ENCODE assay signal across 22 mouse cellular contexts in genomic region chr19:53070870-53071269, GRCm38 (mm10). TPM values are rescaled to one million over a fixed set of nuclear protein-coding genes. Genes with fewer than 3 reads are reported as not detected.
DNase-seq lines count a peak whose midpoint lies in the region; ATAC-seq and TF ChIP-seq lines count a peak whose summit lies in the region.
"Had no signal": no experiment of that assay in that cellular context is flagged by ENCODE, and none has a peak within 500 bp of the region (broad histone marks: within the 10 kb centered on the region; RNA-seq: fewer than 3 reads in every experiment).

No protein-coding gene starts in this region.

- peak overlapping the region; percentile 66 for H3K27ac ChIP-seq in embryonic facial prominence, embryonic 12.5 days
- no peak overlapping the region for H3K27ac ChIP-seq in embryonic facial prominence, embryonic 10.5 days (replicated peaks)
- no peak overlapping the region for H3K27ac ChIP-seq in heart, embryonic 10.5 days
- peak overlapping the region; percentile 52; the same call in 1 of the 2 replicates for H3K27ac ChIP-seq in ES-Bruce4 (ENCODE audit: insufficient read depth, low read length)
- H3K27ac ChIP-seq in heart, embryonic 14.5 days (replicated peaks in 1 of 2; ENCODE audit: control insufficient read depth in 1 of 2, insufficient read depth in 1 of 2, low read depth in 2 of 2, low read length in 2 of 2) = peak overlapping the region in 1 of 2 experiments; percentile 42; a peak in 2 of 4 replicates
- H3K27ac ChIP-seq: hindbrain, embryonic 15.5 days; liver, embryonic 13.5 days had no signal

- no peak for ATAC-seq in embryonic facial prominence, embryonic 12.5 days (ENCODE audit: insufficient number of reproducible peaks, insufficient read depth, low FRiP score, low TSS enrichment)
- no peak for ATAC-seq in heart, embryonic 14.5 days (ENCODE audit: insufficient number of reproducible peaks, insufficient read depth, low FRiP score, low read depth)
- ATAC-seq: CD4-positive, CD25-positive, alpha-beta regulatory T cell, adult 4 months; intestine, postnatal 0 days; midbrain, embryonic 16.5 days had no signal

- H3K4me3 ChIP-seq in embryonic facial prominence, embryonic 12.5 days = no peak overlapping the region
- no peak overlapping the region for H3K4me3 ChIP-seq in embryonic facial prominence, embryonic 10.5 days
- no peak overlapping the region for H3K4me3 ChIP-seq in heart, embryonic 10.5 days
- H3K4me3 ChIP-seq in ES-Bruce4 (ENCODE audit: low read depth, low read length) = no peak overlapping the region
- H3K4me3 ChIP-seq in heart, embryonic 14.5 days (ENCODE audit: control insufficient read depth in 1 of 2, insufficient read depth in 1 of 2, low read depth in 1 of 2, low read length in 2 of 2) = no peak overlapping the region
- H3K4me3 ChIP-seq: hindbrain, embryonic 15.5 days; layer of hippocampus, adult 2 months; liver, embryonic 13.5 days; megakaryocyte, embryonic 14.5 days had no signal

- no peaks in the 10 kb centered on the region for H3K9me3 ChIP-seq in embryonic facial prominence, embryonic 12.5 days
- H3K9me3 ChIP-seq in embryonic facial prominence, embryonic 10.5 days = no peaks in the 10 kb centered on the region
- no peaks in the 10 kb centered on the region for H3K9me3 ChIP-seq in heart, embryonic 10.5 days
- no peaks in the 10 kb centered on the region for H3K9me3 ChIP-seq in ES-Bruce4 (replicated peaks; ENCODE audit: control insufficient read depth, insufficient read depth, low read length, poor library complexity, severe bottlenecking)
- H3K9me3 ChIP-seq in heart, embryonic 14.5 days (ENCODE audit: control insufficient read depth, low read length) = no peaks in the 10 kb centered on the region
- H3K9me3 ChIP-seq: hindbrain, embryonic 15.5 days; liver, embryonic 13.5 days had no signal

- 46% methylated on average over 4 of the region's 4 CpGs for WGBS in embryonic facial prominence, embryonic 12.5 days
- 81% methylated on average over 4 of the region's 4 CpGs for WGBS in embryonic facial prominence, embryonic 10.5 days
- WGBS in heart, embryonic 10.5 days = 33% methylated on average over 4 of the region's 4 CpGs
- 5% methylated on average over 4 of the region's 4 CpGs for WGBS in heart, embryonic 14.5 days

- no peak overlapping the region for H3K9ac ChIP-seq in embryonic facial prominence, embryonic 12.5 days
- H3K9ac ChIP-seq in ES-Bruce4 (ENCODE audit: low read depth, poor library complexity, severe bottlenecking) = no peak overlapping the region
- H3K9ac ChIP-seq in heart, embryonic 14.5 days (ENCODE audit: low read length) = no peak overlapping the region
- H3K9ac ChIP-seq: hindbrain, embryonic 15.5 days; liver, embryonic 13.5 days had no signal

- no peak for TF ChIP-seq EP300 in ES-Bruce4 (IDR thresholded peaks at IDR 0.05; ENCODE audit: insufficient read depth, low read depth, low read length)

- peaks cover 39% of the 10 kb centered on the region for H3K4me1 ChIP-seq in embryonic facial prominence, embryonic 12.5 days
- H3K4me1 ChIP-seq in embryonic facial prominence, embryonic 10.5 days = peaks cover 35% of the 10 kb centered on the region
- peaks cover 33% of the 10 kb centered on the region for H3K4me1 ChIP-seq in heart, embryonic 10.5 days
- no peaks in the 10 kb centered on the region for H3K4me1 ChIP-seq in ES-Bruce4 (ENCODE audit: control insufficient read depth, insufficient read depth, low read length)
- H3K4me1 ChIP-seq in heart, embryonic 14.5 days (ENCODE audit: control insufficient read depth in 2 of 2, insufficient read depth in 2 of 2, low read length in 2 of 2) = peaks cover 14 to 37% of the 10 kb centered on the region in 2 experiments
- H3K4me1 ChIP-seq: hindbrain, embryonic 15.5 days; megakaryocyte, embryonic 14.5 days had no signal

- no peak for TF ChIP-seq POLR2A in ES-Bruce4 (IDR thresholded peaks at IDR 0.05; ENCODE audit: insufficient read depth, low read length)

- H3K27me3 ChIP-seq in embryonic facial prominence, embryonic 12.5 days = no peaks in the 10 kb centered on the region
- H3K27me3 ChIP-seq in embryonic facial prominence, embryonic 10.5 days (replicated peaks; ENCODE audit: low read depth, poor library complexity, severe bottlenecking) = no peaks in the 10 kb centered on the region
- no peaks in the 10 kb centered on the region for H3K27me3 ChIP-seq in heart, embryonic 10.5 days (ENCODE audit: insufficient read depth, poor library complexity, severe bottlenecking)
- H3K27me3 ChIP-seq in ES-Bruce4 (ENCODE audit: control insufficient read depth, insufficient read depth, low read length, poor library complexity, severe bottlenecking) = no peaks in the 10 kb centered on the region
- no peaks in the 10 kb centered on the region for H3K27me3 ChIP-seq in heart, embryonic 14.5 days (ENCODE audit: control insufficient read depth, insufficient read depth, low read length)
- H3K27me3 ChIP-seq: hindbrain, embryonic 15.5 days; liver, embryonic 13.5 days had no signal

- DNase-seq in embryonic facial prominence, embryonic 10.5 days (ENCODE audit: low spot score) = no peak
- peak; percentile 33 to 40 for DNase-seq in heart, adult 9 months (ENCODE audit: low spot score in 2 of 2)
- no peak for DNase-seq in heart, embryonic 10.5 days (ENCODE audit: low spot score)
- DNase-seq in left cerebral cortex, postnatal 36 days (ENCODE audit: low spot score in 2 of 2) = no peak
- no peak for DNase-seq in embryo, embryonic 10.5 days (ENCODE audit: low spot score)
- DNase-seq: adrenal gland, postnatal 10 days; cerebellum, adult 11-12 months; cerebellum, postnatal 25 days; liver, embryonic 13.5 days; lung, postnatal 10 days; retina, postnatal 1 day; right cerebral cortex, postnatal 4 days; thymus, postnatal 4 days had no signal

- H3K36me3 ChIP-seq in embryonic facial prominence, embryonic 12.5 days = no peaks in the 10 kb centered on the region
- H3K36me3 ChIP-seq in embryonic facial prominence, embryonic 10.5 days (replicated peaks) = no peaks in the 10 kb centered on the region
- no peaks in the 10 kb centered on the region for H3K36me3 ChIP-seq in heart, embryonic 10.5 days
- H3K36me3 ChIP-seq in ES-Bruce4 (ENCODE audit: control insufficient read depth, insufficient read depth, low read length, poor library complexity, severe bottlenecking) = no peaks in the 10 kb centered on the region
- H3K36me3 ChIP-seq in heart, embryonic 14.5 days (ENCODE audit: control insufficient read depth, insufficient read depth, low read length) = no peaks in the 10 kb centered on the region
- H3K36me3 ChIP-seq: hindbrain, embryonic 15.5 days; liver, embryonic 13.5 days had no signal

- intact Hi-C loops in left cerebral cortex, postnatal 36 days (cut with DNase I) = loop anchor here (5.0 kb wide), 1 partner anchor 71 kb away; the partner anchor contains the start of gene Add3

- TF ChIP-seq CTCF in ES-Bruce4 (IDR thresholded peaks at IDR 0.05; ENCODE audit: low read depth, low read length) = no peak

- H3K4me2 ChIP-seq in embryonic facial prominence, embryonic 12.5 days (replicated peaks) = no peak overlapping the region; the same call in 1 of the 2 replicates
- H3K4me2 ChIP-seq in heart, embryonic 14.5 days (ENCODE audit: low read length) = 0 out of 2 replicates have a peak overlapping the region, but pooled peaks have one; percentile 7
- H3K4me2 ChIP-seq: hindbrain, embryonic 15.5 days; liver, embryonic 13.5 days had no signal

RNA-seq across cellular contexts. Expression of gene Xpnpep1, which starts 30.9 kb away (rescaled TPM):
- 163 and 167 TPM in 2 replicates for polyA plus RNA-seq in embryonic facial prominence, embryonic 12.5 days (2016; fragmentation: Nextera tagmentation; extraction: Ambion mirVana)
- 158 and 159 TPM in 2 replicates for polyA plus RNA-seq in embryonic facial prominence, embryonic 10.5 days (2016; fragmentation: Nextera tagmentation; extraction: Ambion mirVana)
- polyA plus RNA-seq in heart, embryonic 10.5 days (2016; fragmentation: Nextera tagmentation; extraction: Ambion mirVana) = 193 and 211 TPM in 2 replicates
- polyA plus RNA-seq in ES-Bruce4 (2011; ENCODE audit: insufficient read depth, insufficient read length, low read depth, missing spikeins) = 181 and 185 TPM in 2 replicates
- polyA plus RNA-seq in heart, embryonic 14.5 days (2014; fragmentation: Nextera tagmentation; extraction: Ambion mirVana) = 151 and 159 TPM in 2 replicates
- 10 to 100 TPM; 61.8 to 70.3 TPM for total RNA-seq in left cerebral cortex, postnatal 36 days (2021)

Comparison
In these comparisons a context has a peak if more than half of its experiments do, and no peak if none do; other contexts are left out.
1. H3K27ac ChIP-seq: peak in embryonic facial prominence, embryonic 12.5 days (single experiment) and ES-Bruce4 (single experiment); none in embryonic facial prominence, embryonic 10.5 days (single experiment) and heart, embryonic 10.5 days (single experiment).
2. DNase-seq: peak in heart, adult 9 months (2 of 2); none in embryonic facial prominence, embryonic 10.5 days (single experiment), heart, embryonic 10.5 days (single experiment), left cerebral cortex, postnatal 36 days (0 of 2) and embryo, embryonic 10.5 days (single experiment).